Mouse (Mus musculus): ENCODE data around the gene Gm28053.

The Gm28053 gene

GRCm38 (mm10) chr6:48742422-48743351 lies 24.3 kb downstream of the Gm28053 start:
- DNase-seq: no peak

GRCm38 (mm10) chr6:48745490-48745889 lies 27.1 kb downstream of the Gm28053 start:
- no peak for DNase-seq

GRCm38 (mm10) chr6:48745959-48746889 lies 27.8 kb downstream of the Gm28053 start, which contains the start of gene Gimap5:
TSS of gene Gimap5 (plus strand) at chr6:48746197.
- no peak for DNase-seq

GRCm38 (mm10) chr6:48747091-48747966 lies 28.9 kb downstream of the Gm28053 start:
- no peak for DNase-seq

GRCm38 (mm10) chr6:48763567-48764270 lies 45.3 kb downstream of the Gm28053 start:
- DNase-seq: no peak

GRCm38 (mm10) chr6:48764496-48764895 lies 46.1 kb downstream of the Gm28053 start:
- DNase-seq: no peak

- no peak for DNase-seq
These were observed 49.9 kb downstream of the Gm28053 start for GRCm38 (mm10) chr6:48768178-48768869.

- no peak for DNase-seq
These were observed 50.5 kb downstream of the Gm28053 start for GRCm38 (mm10) chr6:48768933-48769332.

GRCm38 (mm10) chr6:48770696-48771095 lies 52.3 kb downstream of the Gm28053 start, which contains the start of gene Gimap3:
TSS of gene Gimap3 (minus strand) at chr6:48770851.
- no peak for DNase-seq

- peak; percentile 77 for DNase-seq
These were observed 53.6 kb downstream of the Gm28053 start for GRCm38 (mm10) chr6:48772030-48772429.

- DNase-seq: no peak
These were observed 66.0 kb downstream of the Gm28053 start for GRCm38 (mm10) chr6:48784406-48784805.

- no peak for DNase-seq
These were observed 66.8 kb downstream of the Gm28053 start for GRCm38 (mm10) chr6:48785189-48785588.

GRCm38 (mm10) chr6:48785601-48786000 lies 67.2 kb downstream of the Gm28053 start:
- no peak for DNase-seq

GRCm38 (mm10) chr6:48787867-48788266 lies 69.5 kb downstream of the Gm28053 start:
- no peak for DNase-seq

- DNase-seq: no peak
These were observed 83.5 kb downstream of the Gm28053 start for GRCm38 (mm10) chr6:48801897-48802296.

Measured in right cerebral cortex, adult 18-20 months (tissue).